Mouse (Mus musculus) kidney, postnatal 25 days (tissue): ENCODE results near the gene Slc1a5.
A peak's percentile ranks its signal among the peaks of the same experiment; 100 is the strongest.

Experiments
- DNase-seq, 2 experiments: peaks; one replicate each; pipeline ENCODE4 v3.0.0; 2021; ENCODE audit warnings: mixed read lengths in 2 of 2

Gene Slc1a5

GRCm38 (mm10) chr7:16780825-16781554 lies at the start of gene Slc1a5:
TSS of gene Slc1a5 (plus strand) at chr7:16781340.
- DNase-seq = peak; percentile 95 to 97

GRCm38 (mm10) chr7:16731893-16732422 lies 49.2 kb upstream of the Slc1a5 start:
- DNase-seq = no peak

- no peak for DNase-seq
These were observed 43.5 kb upstream of the Slc1a5 start for GRCm38 (mm10) chr7:16737606-16738072.

- peak; percentile 98 for DNase-seq
These were observed 43.0 kb upstream of the Slc1a5 start, which contains the start of gene Ap2s1 for GRCm38 (mm10) chr7:16738073-16738696. TSS of gene Ap2s1 (plus strand) at chr7:16738410.

- no peak for DNase-seq
These were observed 42.0 kb upstream of the Slc1a5 start for GRCm38 (mm10) chr7:16739056-16739604.

- no peak for DNase-seq
These were observed 35.8 kb upstream of the Slc1a5 start for GRCm38 (mm10) chr7:16745373-16745772.

- peak; percentile 33 to 74 for DNase-seq
These were observed 35.0 kb upstream of the Slc1a5 start for GRCm38 (mm10) chr7:16746093-16746492.

- DNase-seq = no peak
These were observed 33.5 kb upstream of the Slc1a5 start for GRCm38 (mm10) chr7:16747656-16748055.

- DNase-seq = no peak
These were observed 29.1 kb upstream of the Slc1a5 start for GRCm38 (mm10) chr7:16752016-16752415.

- DNase-seq = peak; percentile 49 to 63
These were observed 25.6 kb upstream of the Slc1a5 start for GRCm38 (mm10) chr7:16755362-16756017.

- no peak for DNase-seq
These were observed 22.1 kb upstream of the Slc1a5 start for GRCm38 (mm10) chr7:16758872-16759574.

GRCm38 (mm10) chr7:16760292-16760691 lies 20.8 kb upstream of the Slc1a5 start:
- peak; percentile 57 to 75 for DNase-seq

- DNase-seq = peak; percentile 62 to 82
These were observed 20.1 kb upstream of the Slc1a5 start for GRCm38 (mm10) chr7:16761005-16761481.

GRCm38 (mm10) chr7:16761630-16762029 lies 19.5 kb upstream of the Slc1a5 start:
- DNase-seq = no peak

GRCm38 (mm10) chr7:16763463-16764218 lies 17.5 kb upstream of the Slc1a5 start:
- no peak for DNase-seq

GRCm38 (mm10) chr7:16766443-16766842 lies 14.7 kb upstream of the Slc1a5 start:
- no peak for DNase-seq

GRCm38 (mm10) chr7:16775888-16776287 lies 5.3 kb upstream of the Slc1a5 start:
- DNase-seq = peak; percentile 35 to 83

- DNase-seq = peak; percentile 66 to 90
These were observed 1.1 kb upstream of the Slc1a5 start for GRCm38 (mm10) chr7:16780076-16780475.

GRCm38 (mm10) chr7:16781555-16781815 lies 345 bp downstream of the Slc1a5 start:
- no peak for DNase-seq

GRCm38 (mm10) chr7:16781816-16782554 lies 845 bp downstream of the Slc1a5 start:
- DNase-seq = peak; percentile 29 to 61

GRCm38 (mm10) chr7:16782555-16783125 lies 1.5 kb downstream of the Slc1a5 start:
- DNase-seq = no peak
